Mouse (Mus musculus): ENCODE measurements at regions not wholly inside any gene's neighbourhood (a gene's known extent, or its start where the extent isn't known, plus 50 kb on each side); places are given as distances from the start of the nearest gene placed in this dataset.

GRCm38 (mm10) chr19:60684417-60684816 lies 71.4 kb upstream of the Nanos1 start:
- no peak for DNase-seq (ENCODE audit: low read depth, low spot score)

- no peak for DNase-seq (ENCODE audit: low read depth, low spot score)
These were observed 73.5 kb upstream of the Nanos1 start for GRCm38 (mm10) chr19:60682283-60682682.

DNA sequence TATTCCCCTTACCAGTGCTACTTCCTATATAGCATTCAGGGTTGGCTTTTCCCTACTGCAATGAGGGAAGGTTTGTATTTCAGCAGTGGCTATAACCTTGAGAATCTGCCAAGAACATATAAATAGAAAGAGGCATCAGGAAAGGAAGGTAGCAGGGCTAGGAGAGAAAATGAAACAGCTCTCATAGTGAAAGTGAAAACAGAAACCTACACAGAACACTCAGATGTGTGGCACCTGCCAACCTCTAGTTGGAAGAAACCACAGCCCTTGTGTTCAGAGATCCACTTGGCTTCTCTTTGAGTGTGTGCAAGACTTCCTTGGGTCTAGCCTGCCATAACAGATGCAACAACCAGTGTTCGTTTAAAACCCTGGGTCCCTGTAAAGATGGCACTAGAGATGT lies 74.3 kb upstream of the Nanos1 start:
- DNase-seq (ENCODE audit: low read depth, low spot score) = no peak

- DNase-seq (ENCODE audit: low read depth, low spot score) = no peak
These were observed 77.6 kb upstream of the Nanos1 start for GRCm38 (mm10) chr19:60678236-60678635.

DNA sequence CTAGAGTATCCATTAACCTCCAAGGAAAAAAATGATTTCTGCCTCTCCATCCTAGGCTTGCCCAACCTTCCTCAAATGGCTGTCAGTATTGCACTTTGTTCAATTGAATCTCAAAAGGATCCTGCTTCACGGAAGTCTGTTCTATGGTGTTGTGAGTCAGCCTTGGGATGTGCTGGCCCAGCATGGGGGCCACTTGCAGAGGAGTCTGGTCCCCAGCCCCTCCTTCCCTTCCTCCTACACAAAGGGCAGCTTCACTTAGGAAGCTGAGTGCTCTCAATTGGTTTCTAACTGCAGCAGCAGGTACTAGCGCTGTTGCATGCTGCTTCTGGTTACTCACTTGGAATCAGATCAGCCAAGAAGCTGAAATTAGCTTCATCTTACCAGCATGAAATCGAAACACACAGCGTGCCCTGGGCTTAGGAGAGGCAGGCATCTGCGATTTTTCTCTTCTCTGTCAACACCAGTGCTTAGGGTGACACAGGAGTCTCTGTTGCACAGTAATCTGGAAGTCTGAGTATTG lies 80.8 kb upstream of the Nanos1 start:
- DNase-seq (ENCODE audit: low read depth, low spot score) = no peak

GRCm38 (mm10) chr19:60670781-60671180 lies 85.0 kb upstream of the Nanos1 start:
- DNase-seq (ENCODE audit: low read depth, low spot score) = no peak

DNA sequence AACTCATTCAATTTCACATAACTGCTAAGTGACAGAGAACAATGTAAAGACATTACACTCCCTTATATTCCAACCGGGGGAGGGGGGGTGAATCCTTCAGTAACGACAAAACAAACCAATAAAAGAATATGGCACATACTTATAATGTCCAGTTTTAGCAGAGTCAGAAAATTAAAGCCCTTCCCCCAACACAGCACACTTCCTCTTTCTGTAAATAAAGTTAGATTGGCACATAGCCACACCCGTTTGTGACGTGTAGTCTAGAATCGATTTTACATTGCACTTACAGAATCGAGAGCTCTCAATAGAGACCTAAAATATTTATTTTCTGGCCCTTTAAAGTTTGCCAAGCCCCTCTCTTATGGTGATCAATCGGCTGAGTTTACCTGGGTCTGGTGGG lies 85.0 kb upstream of the Cacul1 start:
- no peak for DNase-seq (ENCODE audit: low read depth, low spot score)

DNA sequence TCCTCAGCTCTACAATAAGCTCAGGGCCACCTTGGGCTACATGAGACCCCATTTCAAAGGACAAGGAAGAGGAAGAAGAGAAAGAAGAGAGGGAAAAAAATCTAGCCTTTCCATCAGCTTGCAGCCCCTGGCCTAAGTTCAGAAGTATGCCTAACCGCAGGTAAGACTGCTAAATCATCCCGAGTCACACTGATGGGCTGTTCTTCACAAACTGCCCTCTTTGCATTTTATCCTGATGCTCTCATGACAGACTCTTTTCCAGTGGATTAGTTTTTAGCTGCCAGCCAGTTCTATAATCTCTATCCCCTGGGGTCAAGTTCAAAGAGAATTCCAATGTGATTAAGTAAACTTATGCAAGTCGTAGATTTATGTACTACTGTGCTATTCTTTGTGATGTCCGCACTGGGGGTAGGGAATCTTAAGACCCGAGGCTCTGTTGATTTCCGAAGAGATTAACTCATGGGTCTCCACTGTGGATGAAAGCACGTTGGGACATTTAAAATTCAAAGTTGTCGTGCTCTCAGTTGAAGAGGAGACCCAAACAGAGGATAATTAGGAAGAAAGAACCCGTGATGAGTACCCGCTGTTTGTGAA lies 70.4 kb upstream of the Cacul1 start:
- DNase-seq (ENCODE audit: low read depth, low spot score) = peak; percentile 1

GRCm38 (mm10) chr19:60640065-60640464 lies 59.2 kb upstream of the Cacul1 start:
- DNase-seq (ENCODE audit: low read depth, low spot score) = no peak
